ENCODE assay signal across 17 mouse cellular contexts in the genomic region with DNA sequence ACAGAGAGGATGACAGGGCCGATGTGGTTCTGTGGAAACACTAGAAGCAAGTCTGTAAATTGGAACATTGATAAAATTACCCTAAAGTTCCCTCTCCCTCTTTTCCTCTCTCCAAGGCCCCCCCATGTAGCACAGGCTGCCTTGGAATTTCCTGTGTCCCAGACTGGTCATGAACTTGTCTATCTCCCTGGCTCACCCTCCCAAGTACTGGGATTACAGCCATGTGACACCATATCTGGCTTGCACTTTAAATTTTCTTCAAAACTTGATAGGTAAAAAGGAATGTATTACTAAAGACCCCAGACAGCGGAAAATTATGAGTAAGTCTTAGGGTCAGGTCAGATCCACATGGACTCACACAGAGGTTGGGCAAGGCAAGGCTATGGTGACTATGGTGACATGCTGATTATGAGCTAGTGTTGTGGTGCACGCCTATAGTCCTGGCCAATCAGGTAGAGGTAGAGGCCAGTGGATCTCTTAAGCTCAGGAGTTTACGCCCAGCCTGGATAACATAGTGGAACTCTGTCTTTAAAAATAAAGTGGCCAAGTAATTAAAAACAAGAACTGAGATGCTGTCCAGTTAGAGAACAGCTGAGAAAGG.
A peak's percentile ranks its signal among the peaks of the same experiment; 100 is the strongest.
DNase-seq lines count a peak whose midpoint lies in the region; ATAC-seq and TF ChIP-seq lines count a peak whose summit lies in the region.
"Had no signal": no experiment of that assay in that cellular context is flagged by ENCODE, and none has a peak within 500 bp of the region (broad histone marks: within the 10 kb centered on the region; RNA-seq: fewer than 3 reads in every experiment).

No protein-coding gene starts in this region.

- no peak for TF ChIP-seq EP300 in heart, postnatal 0 days (IDR thresholded peaks at IDR 0.05; ENCODE audit: low read depth)
- TF ChIP-seq EP300 in liver, postnatal 0 days (IDR thresholded peaks at IDR 0.05; ENCODE audit: low read depth): no peak

- no peak for TF ChIP-seq CTCF in heart, postnatal 0 days (IDR thresholded peaks at IDR 0.05; ENCODE audit: low read depth)
- no peak for TF ChIP-seq CTCF in liver, postnatal 0 days (IDR thresholded peaks at IDR 0.05; ENCODE audit: low read depth)
- TF ChIP-seq CTCF in forebrain, postnatal 0 days (IDR thresholded peaks at IDR 0.05; ENCODE audit: low read depth): no peak

- H3K27ac ChIP-seq in kidney, embryonic 15.5 days: no peak overlapping the region; the same call in 1 of the 2 replicates
- no peak overlapping the region; the same call in 1 of the 2 replicates for H3K27ac ChIP-seq in heart, postnatal 0 days (ENCODE audit: low read depth)
- 0 out of 2 replicates have a peak overlapping the region, but pooled peaks have one; percentile 35 for H3K27ac ChIP-seq in liver, postnatal 0 days (ENCODE audit: low read depth)
- H3K27ac ChIP-seq in forebrain, postnatal 0 days (ENCODE audit: low read depth, low read length): no peak overlapping the region
- H3K27ac ChIP-seq: embryonic facial prominence, embryonic 10.5 days; forebrain, embryonic 12.5 days; hindbrain, embryonic 12.5 days; limb, embryonic 12.5 days; neural tube, embryonic 13.5 days had no signal

- H3K36me3 ChIP-seq in kidney, embryonic 15.5 days: no peaks in the 10 kb centered on the region
- H3K36me3 ChIP-seq in heart, postnatal 0 days (replicated peaks; ENCODE audit: control insufficient read depth, insufficient read depth, low read length): no peaks in the 10 kb centered on the region
- no peaks in the 10 kb centered on the region for H3K36me3 ChIP-seq in liver, postnatal 0 days (replicated peaks; ENCODE audit: insufficient read depth, low read length)
- H3K36me3 ChIP-seq in forebrain, postnatal 0 days (ENCODE audit: insufficient read depth): no peaks in the 10 kb centered on the region
- H3K36me3 ChIP-seq: embryonic facial prominence, embryonic 10.5 days; forebrain, embryonic 12.5 days; hindbrain, embryonic 12.5 days; neural tube, embryonic 13.5 days had no signal

- peaks cover 50% of the 10 kb centered on the region for H3K4me1 ChIP-seq in kidney, embryonic 15.5 days
- peaks cover 24% of the 10 kb centered on the region for H3K4me1 ChIP-seq in heart, postnatal 0 days (ENCODE audit: control insufficient read depth, insufficient read depth)
- H3K4me1 ChIP-seq in liver, postnatal 0 days (ENCODE audit: insufficient read depth): peaks cover 34% of the 10 kb centered on the region
- H3K4me1 ChIP-seq in forebrain, postnatal 0 days (ENCODE audit: insufficient read depth): no peaks in the 10 kb centered on the region

- 76% methylated on average over 4 of the region's 4 CpGs for WGBS in kidney, embryonic 15.5 days
- WGBS in heart, postnatal 0 days: 81% methylated on average over 4 of the region's 4 CpGs
- 71% methylated on average over 4 of the region's 4 CpGs for WGBS in liver, postnatal 0 days (ENCODE audit: insufficient replicate concordance)
- WGBS in forebrain, postnatal 0 days: 91% methylated on average over 4 of the region's 4 CpGs

- no peak for DNase-seq in kidney, adult 8-10 months
- DNase-seq in c-Kit-positive CD71-positive TER-119-positive erythroid progenitor cells, embryonic 14.5 days (ENCODE audit: low spot score): peak; percentile 44
- no peak for DNase-seq in heart, postnatal 0 days (ENCODE audit: low spot score)
- no peak for DNase-seq in liver, postnatal 0 days
- DNase-seq in forebrain, postnatal 0 days: no peak
- no peak for DNase-seq in left cerebral cortex, adult 9 months (ENCODE audit: low spot score in 2 of 2)
- DNase-seq: cerebellum, adult 9-10 months; gastrocnemius, postnatal 14 days; lung, postnatal 36 days; spleen, adult 18-20 months; thymus, postnatal 14 days had no signal

- H3K9ac ChIP-seq in kidney, embryonic 15.5 days: no peak overlapping the region
- H3K9ac ChIP-seq in heart, postnatal 0 days (replicated peaks; ENCODE audit: low read depth, low read length): no peak overlapping the region
- H3K9ac ChIP-seq in liver, postnatal 0 days (replicated peaks): no peak overlapping the region
- no peak overlapping the region for H3K9ac ChIP-seq in forebrain, postnatal 0 days
- H3K9ac ChIP-seq: forebrain, embryonic 12.5 days; hindbrain, embryonic 12.5 days; limb, embryonic 12.5 days; neural tube, embryonic 13.5 days had no signal

- no peak overlapping the region for H3K4me3 ChIP-seq in kidney, embryonic 15.5 days (replicated peaks)
- no peak overlapping the region for H3K4me3 ChIP-seq in heart, postnatal 0 days (ENCODE audit: low read depth, low read length)
- no peak overlapping the region for H3K4me3 ChIP-seq in liver, postnatal 0 days (ENCODE audit: low read depth, low read length)
- H3K4me3 ChIP-seq in forebrain, postnatal 0 days (ENCODE audit: low read depth, low read length): no peak overlapping the region
- H3K4me3 ChIP-seq: embryonic facial prominence, embryonic 10.5 days; forebrain, embryonic 12.5 days; hindbrain, embryonic 12.5 days; limb, embryonic 12.5 days; neural tube, embryonic 13.5 days had no signal

- no peaks in the 10 kb centered on the region for H3K27me3 ChIP-seq in kidney, embryonic 15.5 days
- no peaks in the 10 kb centered on the region for H3K27me3 ChIP-seq in heart, postnatal 0 days (ENCODE audit: control insufficient read depth, insufficient read depth, low read length)
- H3K27me3 ChIP-seq in liver, postnatal 0 days (ENCODE audit: insufficient read depth, low read length): no peaks in the 10 kb centered on the region
- no peaks in the 10 kb centered on the region for H3K27me3 ChIP-seq in forebrain, postnatal 0 days (ENCODE audit: insufficient read depth, low read length)
- H3K27me3 ChIP-seq: forebrain, embryonic 12.5 days; hindbrain, embryonic 12.5 days; limb, embryonic 12.5 days; neural tube, embryonic 13.5 days had no signal

- no peak overlapping the region for H3K4me2 ChIP-seq in kidney, embryonic 15.5 days
- H3K4me2 ChIP-seq in heart, postnatal 0 days (ENCODE audit: low read depth, low read length): no peak overlapping the region
- peak overlapping the region; percentile 3; the same call in 1 of the 2 replicates for H3K4me2 ChIP-seq in liver, postnatal 0 days (ENCODE audit: low read depth, low read length)
- no peak overlapping the region for H3K4me2 ChIP-seq in forebrain, postnatal 0 days (ENCODE audit: low read depth)
- H3K4me2 ChIP-seq: forebrain, embryonic 12.5 days; hindbrain, embryonic 12.5 days; limb, embryonic 12.5 days; neural tube, embryonic 13.5 days had no signal

- H3K9me3 ChIP-seq in kidney, embryonic 15.5 days (replicated peaks): no peaks in the 10 kb centered on the region
- no peaks in the 10 kb centered on the region for H3K9me3 ChIP-seq in heart, postnatal 0 days (replicated peaks; ENCODE audit: control insufficient read depth, low read length)
- H3K9me3 ChIP-seq in liver, postnatal 0 days (ENCODE audit: low read length): no peaks in the 10 kb centered on the region
- H3K9me3 ChIP-seq in forebrain, postnatal 0 days (ENCODE audit: low read length): no peaks in the 10 kb centered on the region
- H3K9me3 ChIP-seq: embryonic facial prominence, embryonic 10.5 days; forebrain, embryonic 12.5 days; hindbrain, embryonic 12.5 days; limb, embryonic 12.5 days; neural tube, embryonic 13.5 days had no signal

- ATAC-seq in kidney, embryonic 15.5 days (replicated peaks; ENCODE audit: low FRiP score): peak; percentile 65; the same call in 1 of the 2 replicates
- ATAC-seq in heart, postnatal 0 days (ENCODE audit: insufficient read depth, low read depth): peak; percentile 37; the same call in 1 of the 2 replicates
- ATAC-seq in liver, postnatal 0 days: peak; percentile 76
- no peak for ATAC-seq in forebrain, postnatal 0 days
